Mouse (Mus musculus): ENCODE results near the gene Psmd11. TPM values are rescaled to one million over a fixed set of nuclear protein-coding genes. Genes with fewer than 3 reads are reported as not detected.
"Not testable (repeated sequence)": the region's sequence is repeated elsewhere in the genome, so short reads cannot be mapped to it uniquely, and the experiment has no call there.

Gene Psmd11
- total RNA-seq, 2 experiments from 2014 or later, result 101 to 118 TPM

- intact Hi-C loops (cut with DNase I), result loop anchor here (5.0 kb wide), 1 partner anchor 248 kb away; no protein-coding TSS in a partner anchor
- DNase-seq (ENCODE audit: extremely low spot score in 1 of 2, low spot score in 2 of 2), result no peak
Observed at GRCm38 (mm10) chr11:80424691-80425090, 3.7 kb upstream of the Psmd11 start.

GRCm38 (mm10) chr11:80425247-80425778, 3.1 kb upstream of the Psmd11 start:
- no peak for DNase-seq (ENCODE audit: extremely low spot score in 1 of 2, low spot score in 2 of 2)
- intact Hi-C loops (cut with DNase I), result loop anchor here (5.0 kb wide), 1 partner anchor 247 kb away; no protein-coding TSS in a partner anchor

- DNase-seq (ENCODE audit: extremely low spot score in 1 of 2, low spot score in 2 of 2), result not testable (repeated sequence)
- intact Hi-C loops (cut with DNase I), result loop anchor here (5.0 kb wide), 1 partner anchor 246 kb away; no protein-coding TSS in a partner anchor
Observed at GRCm38 (mm10) chr11:80426029-80426813, 2.2 kb upstream of the Psmd11 start.

DNA sequence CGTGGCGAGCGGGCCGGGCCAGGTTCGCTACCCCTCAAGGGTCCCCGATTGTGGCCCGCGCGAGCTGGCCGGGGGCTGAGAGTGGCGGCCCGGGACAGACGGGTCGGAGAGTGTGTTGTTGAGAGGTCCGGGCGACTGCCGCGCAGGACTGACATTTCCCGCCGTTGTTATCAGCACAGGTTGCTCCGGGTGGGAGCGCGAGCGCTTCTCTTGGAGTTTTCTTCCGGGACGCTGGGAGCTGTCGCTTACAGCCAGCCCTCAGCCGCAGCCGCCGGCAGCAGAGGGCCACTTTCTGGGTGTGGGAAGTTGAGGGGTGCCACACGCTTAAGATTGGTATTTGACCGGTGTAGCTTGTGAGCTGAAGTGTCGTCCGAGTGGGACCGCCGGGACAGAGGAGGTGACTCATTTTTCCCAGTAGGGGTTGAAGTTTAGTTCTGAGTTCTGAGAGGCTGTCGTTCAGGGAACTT, 627 bp downstream of the Psmd11 start:
- intact Hi-C loops (cut with DNase I), result loop anchor here (5.0 kb wide), 1 partner anchor 243 kb away; no protein-coding TSS in a partner anchor
- DNase-seq (ENCODE audit: extremely low spot score in 1 of 2, low spot score in 2 of 2), result peak; percentile 22 to 54

DNA sequence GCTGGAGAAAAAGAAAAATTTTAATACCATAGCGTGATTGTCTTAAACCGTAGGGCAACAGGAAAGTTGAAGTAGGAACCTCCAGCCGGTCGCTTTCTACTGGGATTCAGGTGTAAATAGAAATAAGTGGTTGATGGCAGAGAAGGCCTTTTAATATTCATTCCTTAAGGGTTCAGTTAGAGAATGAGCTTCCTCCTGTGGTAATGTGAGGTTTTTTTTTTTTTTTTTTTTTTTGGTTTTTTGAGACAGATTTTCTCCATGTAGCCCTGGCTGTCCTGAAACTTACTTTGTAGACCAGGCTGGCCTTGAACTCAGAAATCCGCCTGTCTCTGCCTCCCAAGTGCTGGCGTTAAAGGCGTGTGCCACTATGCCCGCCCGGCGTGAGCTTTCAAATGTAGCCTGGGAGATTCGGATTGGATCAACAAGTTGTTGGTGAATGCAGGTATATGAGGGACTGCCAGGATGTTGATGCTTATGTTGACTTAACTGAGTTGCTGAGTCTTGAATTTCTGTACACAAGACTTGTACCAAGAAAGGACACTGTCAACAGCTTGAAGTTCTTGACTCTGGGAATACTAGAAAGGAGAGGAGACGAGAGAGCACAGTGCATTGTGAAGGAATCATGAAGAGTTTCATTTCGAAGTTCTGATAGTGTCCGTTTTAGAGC, 1.2 kb downstream of the Psmd11 start:
- DNase-seq (ENCODE audit: extremely low spot score in 1 of 2, low spot score in 2 of 2), result no peak
- intact Hi-C loops (cut with DNase I), result loop anchor here (5.0 kb wide), 1 partner anchor 243 kb away; no protein-coding TSS in a partner anchor

GRCm38 (mm10) chr11:80430366-80430910, 2.0 kb downstream of the Psmd11 start:
- intact Hi-C loops (cut with DNase I), result no loop called here
- DNase-seq (ENCODE audit: extremely low spot score in 1 of 2, low spot score in 2 of 2), result no peak

DNA sequence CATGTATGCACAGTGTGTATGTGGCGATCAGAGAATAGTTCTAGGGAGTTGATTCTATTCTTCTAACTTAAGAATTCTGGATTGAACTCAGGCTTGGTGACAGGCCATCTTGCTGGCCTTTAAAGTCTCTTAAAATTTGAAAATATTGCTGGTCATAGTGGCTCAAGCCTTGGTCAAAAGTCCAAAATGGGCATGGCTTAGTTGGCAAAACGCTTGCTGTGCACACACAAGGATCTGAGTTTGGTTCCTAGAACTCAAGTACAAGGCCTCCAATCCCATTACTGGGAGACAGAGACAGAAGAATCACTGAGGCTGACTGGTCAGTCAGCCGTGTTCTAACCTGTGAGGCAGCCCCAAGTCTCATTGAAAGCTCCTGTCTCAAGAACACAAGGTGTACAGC, 18.5 kb downstream of the Psmd11 start:
- intact Hi-C loops (cut with DNase I), result no loop called here
- DNase-seq (ENCODE audit: extremely low spot score in 1 of 2, low spot score in 2 of 2), result no peak

- no peak for DNase-seq (ENCODE audit: extremely low spot score in 1 of 2, low spot score in 2 of 2)
- intact Hi-C loops (cut with DNase I), result loop anchor here (5.0 kb wide), 1 partner anchor 58 kb away; no protein-coding TSS in a partner anchor
Observed at GRCm38 (mm10) chr11:80449859-80450258, 21.4 kb downstream of the Psmd11 start.

DNA sequence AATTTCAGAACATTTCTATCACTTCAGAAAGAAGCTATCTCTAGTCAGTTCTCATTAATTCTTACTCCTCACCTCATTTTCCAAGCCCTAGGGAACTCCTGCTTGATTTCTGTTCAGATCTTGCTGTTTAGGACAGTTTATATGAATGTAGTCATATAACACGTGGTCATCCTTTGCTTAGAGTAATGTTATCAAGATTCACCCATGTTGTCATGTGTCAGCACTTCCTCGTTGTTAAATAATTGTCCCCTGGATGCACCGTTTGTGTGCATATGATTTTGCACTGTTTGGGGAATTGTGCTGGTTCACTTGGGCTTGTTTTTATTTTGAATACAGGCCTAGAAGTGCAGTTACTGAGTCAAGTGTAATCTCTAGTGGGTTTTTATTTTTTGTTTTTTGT, 23.8 kb downstream of the Psmd11 start:
- no peak for DNase-seq (ENCODE audit: extremely low spot score in 1 of 2, low spot score in 2 of 2)
- intact Hi-C loops (cut with DNase I), result loop anchor here (5.0 kb wide), 1 partner anchor 60 kb away; no protein-coding TSS in a partner anchor

- no peak for DNase-seq (ENCODE audit: extremely low spot score in 1 of 2, low spot score in 2 of 2)
- intact Hi-C loops (cut with DNase I), result loop anchor here (5.0 kb wide), 1 partner anchor 61 kb away; no protein-coding TSS in a partner anchor
Observed at GRCm38 (mm10) chr11:80453198-80453597, 24.8 kb downstream of the Psmd11 start.

GRCm38 (mm10) chr11:80463605-80464130, 35.3 kb downstream of the Psmd11 start:
- DNase-seq (ENCODE audit: extremely low spot score in 1 of 2, low spot score in 2 of 2); intact Hi-C loops (cut with DNase I): not testable (repeated sequence)

- intact Hi-C loops (cut with DNase I), result no loop called here
- DNase-seq (ENCODE audit: extremely low spot score in 1 of 2, low spot score in 2 of 2), result no peak
Observed at GRCm38 (mm10) chr11:80471836-80472605, 43.6 kb downstream of the Psmd11 start.

DNA sequence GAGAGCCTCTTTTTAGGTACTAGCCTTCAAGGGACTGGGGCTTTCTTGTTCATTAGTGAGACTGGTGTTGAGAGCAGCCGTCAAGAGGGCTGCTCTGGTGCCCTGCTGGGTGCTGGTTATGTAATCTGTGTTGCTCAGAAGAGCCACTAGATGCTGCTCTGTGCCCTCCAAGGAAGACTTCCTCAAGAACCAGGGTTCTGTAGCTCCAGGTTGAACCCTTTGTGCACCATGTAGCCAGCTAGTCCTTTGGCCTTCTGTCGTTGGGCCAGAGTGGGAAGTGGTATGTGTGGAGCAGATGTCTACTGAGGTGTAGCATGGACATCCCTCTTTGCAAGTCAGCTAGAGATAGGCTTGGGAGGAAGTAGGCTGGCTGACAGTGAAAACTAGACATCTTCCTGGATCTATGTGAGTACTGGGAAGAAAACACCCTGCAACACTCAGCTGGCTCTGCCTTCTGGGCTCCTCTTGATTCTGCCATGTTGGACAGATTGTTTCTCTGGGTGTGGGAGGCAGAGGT, 45.8 kb downstream of the Psmd11 start:
- DNase-seq (ENCODE audit: extremely low spot score in 1 of 2, low spot score in 2 of 2), result peak in 1 of 2 experiments; percentile 55
- intact Hi-C loops (cut with DNase I), result no loop called here

GRCm38 (mm10) chr11:80474846-80475245, 46.4 kb downstream of the Psmd11 start:
- intact Hi-C loops (cut with DNase I), result loop anchor here (5.0 kb wide), 1 partner anchor 87 kb away; no protein-coding TSS in a partner anchor

GRCm38 (mm10) chr11:80475544-80475943, 47.1 kb downstream of the Psmd11 start:
- intact Hi-C loops (cut with DNase I), result loop anchor here (5.0 kb wide), 1 partner anchor 87 kb away; no protein-coding TSS in a partner anchor
- no peak for DNase-seq (ENCODE audit: extremely low spot score in 1 of 2, low spot score in 2 of 2)

More at GRCm38 (mm10) chr11:80474846-80475245, 46.4 kb downstream of the Psmd11 start:
- DNase-seq (ENCODE audit: extremely low spot score in 1 of 2, low spot score in 2 of 2), result no peak

GRCm38 (mm10) chr11:80476222-80477189, 48.1 kb downstream of the Psmd11 start, which contains the start of gene Cdk5r1:
Cdk5r1 (plus strand) TSS chr11:80477023.
- intact Hi-C loops (cut with DNase I), result loop anchor here (2.0 to 5.0 kb wide), 2 partner anchors 86 to 194 kb away; no protein-coding TSS in a partner anchor
- DNase-seq (ENCODE audit: extremely low spot score in 1 of 2, low spot score in 2 of 2), result peak; percentile 88 to 93
